Mouse (Mus musculus) heart, postnatal 10 days (tissue): ENCODE measurements around the gene Vmn1r82. TPM values are rescaled to one million over a fixed set of nuclear protein-coding genes. Genes with fewer than 3 reads are reported as not detected.

Source experiments
- DNase-seq, 2 experiments: peaks; one replicate each; pipeline ENCODE4 v3.0.0; 2021
- intact Hi-C: fragments of 180-260 bp; cut with DNase I; formaldehyde crosslinking; loops from one replicate; pipeline ENCODE4 v1.15.1; 2025
- total RNA-seq, 2 experiments: library from RNA; stranded (reverse); gene quantifications; 2 replicates each; pipeline ENCODE4 v1.2.3; 2021

Vmn1r82 gene
- total RNA-seq = not detected

- intact Hi-C loops = no loop called here
- no peak for DNase-seq
Observed at GRCm38 (mm10) chr7:12300130-12300529, at the start of gene Vmn1r82. Gene Vmn1r82 (plus strand): TSS chr7:12300430.

- DNase-seq = no peak
- intact Hi-C loops = no loop called here
Observed at GRCm38 (mm10) chr7:12268169-12268568, 32.1 kb upstream of the Vmn1r82 start, which contains the start of gene Vmn1r81. Gene Vmn1r81 (minus strand): TSS chr7:12268269.

DNA sequence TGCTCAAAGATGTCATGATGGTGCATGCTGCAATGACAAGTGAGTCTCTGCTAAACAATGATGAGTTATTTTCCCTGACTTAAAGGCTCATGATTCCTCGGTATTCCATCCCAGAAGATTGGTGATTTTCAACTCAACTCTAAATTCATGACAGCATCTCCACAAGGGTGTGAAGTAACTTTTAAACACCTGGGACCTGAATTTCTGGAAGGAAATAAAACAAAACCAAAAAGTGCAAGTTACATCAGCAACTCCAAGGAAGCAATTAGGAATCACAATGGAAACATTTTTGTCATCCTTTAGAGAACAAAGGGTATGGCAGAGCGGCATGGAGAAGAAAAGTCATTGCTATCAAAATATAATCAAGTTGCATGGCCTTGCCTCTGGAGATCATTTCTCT is 29.2 kb downstream of the Vmn1r82 start, which contains the start of gene Vmn1r83:
TSS of gene Vmn1r83 (minus strand) at position 101 of the 400 bp plus-strand sequence.
- intact Hi-C loops = no loop called here
- no peak for DNase-seq

Other genes starting within 250 kb of the Vmn1r82 start
- not detected for gene Vmn1r78, start 150.2 kb upstream of the Vmn1r82 start, total RNA-seq
- gene Vmn1r79, start 129.2 kb upstream of the Vmn1r82 start, total RNA-seq = not detected
- not detected for gene Vmn1r80, start 111.1 kb upstream of the Vmn1r82 start, total RNA-seq
- not detected for gene Vmn1r81, start 32.2 kb upstream of the Vmn1r82 start, total RNA-seq
- gene Vmn1r83, start 29.1 kb downstream of the Vmn1r82 start, total RNA-seq = not detected
- not detected for gene Vmn1r84, start 68.8 kb downstream of the Vmn1r82 start, total RNA-seq
- 1 to 10 TPM; 2.9 to 4.0 TPM for gene Zfp551, start 122.3 kb downstream of the Vmn1r82 start, total RNA-seq
- 10 to 100 TPM; 14.4 to 17.5 TPM for gene Zfp606, start 177.9 kb downstream of the Vmn1r82 start, total RNA-seq
- gene 2900092C05Rik, start 212.1 kb downstream of the Vmn1r82 start, total RNA-seq = not detected